Mouse (Mus musculus) kidney, adult 8-10 months (tissue): ENCODE results near the gene Fig4.

Source experiments
- DNase-seq, 2 experiments: peaks; one replicate each; pipeline ENCODE4 v3.0.0; 2022

Fig4 gene

GRCm38 (mm10) chr10:41302689-41303431 is at the start of gene Fig4:
Fig4 (minus strand) TSS chr10:41303260.
- DNase-seq = peak; percentile 77 to 83

DNA sequence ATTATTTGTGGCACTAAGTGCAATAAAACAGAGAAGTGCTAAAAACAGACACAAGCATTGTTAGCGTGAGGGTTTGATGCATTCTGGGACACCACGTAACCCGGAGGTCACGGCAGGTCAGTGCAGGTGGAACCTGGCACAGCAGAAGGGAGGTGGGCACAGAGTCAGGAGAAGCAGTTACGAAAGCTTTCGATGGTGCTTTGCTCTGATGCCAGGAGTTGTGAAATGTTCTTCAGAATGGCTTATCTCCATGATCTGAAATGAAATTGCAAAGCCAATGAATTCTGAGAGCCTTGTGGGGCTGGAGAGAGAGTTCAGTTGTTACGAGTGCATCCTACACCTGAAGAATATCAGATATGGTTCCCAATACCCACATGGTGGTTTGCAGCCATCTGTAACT is 38.3 kb upstream of the Fig4 start:
- no peak for DNase-seq

GRCm38 (mm10) chr10:41332533-41333043 is 29.5 kb upstream of the Fig4 start:
- DNase-seq = no peak

DNA sequence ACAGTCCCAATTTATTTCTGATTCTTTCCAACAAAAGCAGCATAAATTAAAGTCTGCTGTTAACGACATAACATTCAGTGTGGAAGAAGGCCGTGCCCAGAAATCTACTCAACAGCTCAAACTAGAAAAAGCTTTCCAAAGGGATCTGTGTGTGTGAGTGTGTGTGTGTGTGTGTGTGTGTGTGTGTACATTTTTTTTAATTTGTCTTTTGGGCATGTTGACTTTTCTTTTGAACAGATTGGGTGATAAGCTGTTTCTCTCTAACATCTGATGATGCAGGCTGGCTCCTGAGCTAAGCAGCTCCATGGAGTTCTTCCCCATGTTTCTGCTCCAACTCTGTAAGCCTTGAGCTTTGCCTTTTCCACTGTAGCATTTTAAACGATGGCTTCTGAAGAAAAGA is 12.8 kb upstream of the Fig4 start:
- no peak for DNase-seq

DNA sequence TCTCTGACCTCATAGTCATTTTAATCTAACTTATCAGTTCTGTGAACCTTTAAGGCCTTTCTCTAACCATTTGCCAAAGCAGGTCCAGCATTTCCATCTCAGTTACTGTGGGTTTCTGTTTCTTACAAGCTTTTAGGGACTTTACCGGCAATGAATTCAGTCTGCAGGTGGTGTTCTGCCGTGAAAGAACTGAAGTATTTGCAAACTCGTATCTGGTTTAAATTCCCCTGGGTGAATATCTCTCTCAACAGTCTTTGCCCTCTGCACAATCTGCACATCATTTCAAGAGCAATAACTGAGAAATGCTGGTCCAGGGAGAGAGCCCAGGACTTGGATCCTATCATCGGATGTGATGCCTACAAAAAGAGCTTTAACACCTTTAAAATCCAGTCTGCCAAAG is 5.1 kb upstream of the Fig4 start:
- DNase-seq = no peak

GRCm38 (mm10) chr10:41304961-41305455 is 1.9 kb upstream of the Fig4 start:
- DNase-seq = no peak

DNA sequence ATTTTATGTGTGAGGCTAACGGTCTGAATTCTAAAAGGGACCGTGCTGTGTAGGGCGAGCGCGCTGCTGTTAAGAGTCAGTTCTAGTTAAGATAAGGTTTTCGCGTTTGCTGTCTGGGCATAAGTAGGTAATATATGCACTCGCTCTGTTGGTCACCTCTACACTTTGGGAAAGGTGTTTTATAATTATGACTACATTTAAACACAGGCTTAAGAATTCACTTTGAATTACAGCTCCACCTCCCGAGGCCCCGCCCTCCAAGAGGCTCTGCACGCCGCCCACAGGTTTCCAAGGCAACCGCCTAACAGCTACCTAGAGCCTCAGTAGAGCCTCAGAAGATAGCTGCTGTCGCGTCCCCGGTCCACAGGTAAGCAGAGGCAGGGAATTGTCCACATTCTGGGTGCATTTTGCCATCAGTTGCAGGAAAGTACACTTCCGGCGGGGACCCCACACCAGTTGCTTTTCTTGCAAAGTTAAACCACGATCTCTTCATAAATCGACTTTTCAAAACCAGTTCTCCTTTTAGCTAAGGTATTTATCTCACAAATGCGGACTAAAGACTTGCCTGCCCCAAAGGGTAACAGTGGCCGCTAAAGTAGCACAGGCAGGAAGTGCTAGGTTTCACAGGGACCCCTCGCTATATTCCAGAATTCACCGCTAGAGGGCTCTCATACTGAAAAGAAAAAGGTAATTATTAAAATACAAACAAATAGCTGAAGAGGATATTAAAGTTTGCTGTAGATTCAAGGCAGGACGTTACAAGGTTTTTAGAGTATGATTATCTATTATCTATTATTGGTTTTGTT is 782 bp upstream of the Fig4 start, which contains the start of gene Ak9:
TSS of gene Ak9 (plus strand) at position 342 of the 806 bp plus-strand sequence.
- DNase-seq = peak; percentile 92 to 95

DNA sequence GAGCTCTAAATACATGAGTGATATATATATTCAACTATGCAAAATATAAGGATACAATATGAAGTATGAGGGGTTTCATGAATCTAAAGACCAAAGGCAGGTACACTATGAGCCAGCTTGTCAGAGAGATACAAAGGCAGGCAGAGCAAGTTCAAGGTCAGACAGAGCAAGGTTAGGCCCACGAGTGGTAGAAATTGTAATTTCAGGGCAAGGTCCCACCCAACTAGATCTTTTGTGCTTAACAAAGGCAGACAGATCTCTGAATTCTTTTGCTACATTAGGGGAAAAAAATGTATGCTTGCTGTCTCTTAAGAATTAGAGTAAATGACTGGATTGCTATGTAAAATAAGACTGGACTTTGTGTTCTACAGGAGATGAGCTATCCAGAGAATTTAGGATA is 2.9 kb downstream of the Fig4 start:
- DNase-seq = no peak

DNA sequence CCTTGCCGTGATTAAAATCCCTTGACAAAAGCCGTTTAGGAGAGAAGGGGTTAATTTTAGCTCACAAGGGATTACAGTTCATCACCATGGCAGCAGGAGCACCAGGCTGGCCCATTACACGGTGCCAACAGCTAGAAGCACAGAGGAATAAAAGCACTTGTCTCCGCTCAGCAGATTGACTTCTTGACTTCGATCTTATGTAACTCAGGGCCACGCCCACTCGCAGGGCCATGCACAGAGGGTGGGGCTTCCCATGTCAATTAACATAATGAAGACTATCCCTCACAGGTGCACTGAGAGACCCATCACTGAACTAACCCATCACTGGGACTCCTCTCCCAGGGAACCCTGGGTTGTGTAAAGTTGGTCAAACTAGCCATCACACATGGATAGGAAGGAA is 7.9 kb downstream of the Fig4 start:
- peak; percentile 26 to 42 for DNase-seq

GRCm38 (mm10) chr10:41294734-41295133 is 8.3 kb downstream of the Fig4 start:
- no peak for DNase-seq

DNA sequence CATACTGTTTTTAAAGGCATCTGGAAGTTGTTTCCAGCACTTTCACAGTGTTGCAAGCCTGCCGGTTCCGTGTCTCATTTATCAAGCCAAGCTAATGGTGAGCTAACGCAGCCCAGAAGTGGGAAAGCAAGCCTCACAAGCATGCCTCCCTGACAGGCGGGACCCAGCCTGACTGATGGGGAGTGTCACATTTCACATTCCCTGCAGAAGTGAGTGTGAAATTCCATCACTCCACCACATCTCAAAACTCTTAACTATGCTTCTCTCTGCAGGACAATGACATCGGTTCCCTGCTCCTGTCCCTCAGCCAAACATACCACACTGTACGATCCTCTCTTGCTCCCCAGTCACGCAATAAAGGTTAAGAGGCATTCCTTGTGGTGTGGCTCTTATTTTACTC is 10.0 kb downstream of the Fig4 start:
- no peak for DNase-seq

GRCm38 (mm10) chr10:41291021-41291420 is 12.0 kb downstream of the Fig4 start:
- DNase-seq = no peak

DNA sequence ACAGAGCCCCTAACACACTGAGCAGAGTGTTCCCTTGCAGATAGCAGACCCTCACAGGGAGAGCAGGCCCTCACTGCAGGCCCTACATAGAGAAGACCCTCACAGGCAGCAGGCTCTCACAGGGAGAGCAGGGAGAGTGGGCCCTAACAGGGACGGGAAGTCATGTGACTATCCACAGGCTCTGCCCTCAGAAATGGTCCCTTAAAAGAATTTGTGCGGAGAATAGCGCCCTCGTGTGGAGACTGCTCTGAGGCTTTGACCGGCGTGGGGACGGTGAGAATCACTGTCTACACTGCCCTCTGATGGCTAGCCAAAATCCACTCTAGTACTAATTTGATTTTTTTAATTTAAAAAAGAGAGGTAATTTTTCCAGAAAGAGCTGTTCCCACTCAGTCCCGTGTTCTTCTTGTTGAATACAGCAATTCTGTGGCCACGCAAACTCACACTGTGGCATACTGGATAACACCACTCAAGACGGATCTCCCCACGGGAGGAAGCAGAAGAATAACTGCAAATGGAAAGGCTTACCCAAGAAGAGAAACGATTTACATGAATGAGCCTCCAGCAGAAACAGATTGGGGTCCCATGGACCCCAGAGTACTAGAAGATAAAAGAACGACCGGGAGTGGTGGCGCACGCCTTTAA is 14.2 kb downstream of the Fig4 start:
- DNase-seq = peak; percentile 63 to 80

GRCm38 (mm10) chr10:41288074-41288473 is 15.0 kb downstream of the Fig4 start:
- DNase-seq = no peak

- no peak for DNase-seq
Measured at GRCm38 (mm10) chr10:41287618-41288017, 15.4 kb downstream of the Fig4 start.

DNA sequence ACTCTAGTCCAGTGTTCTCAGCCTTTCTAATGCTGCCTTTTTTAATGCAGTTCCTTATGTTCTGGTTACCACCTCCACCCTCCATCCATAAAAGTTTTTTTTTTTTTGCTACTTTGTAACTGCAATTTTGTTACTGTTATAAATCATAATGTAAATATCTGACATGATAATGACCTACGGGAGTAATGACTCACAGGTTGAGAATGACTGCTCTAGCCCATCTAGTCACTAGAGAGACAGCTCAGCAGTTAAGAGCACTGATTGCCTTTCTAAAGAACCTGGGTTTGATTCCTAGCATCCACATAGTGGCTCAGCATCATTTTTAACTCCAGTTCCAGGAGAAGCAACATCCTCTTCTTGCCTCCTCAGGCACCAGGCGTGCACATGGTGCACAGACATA is 21.0 kb downstream of the Fig4 start:
- DNase-seq = no peak

- DNase-seq = no peak
Measured at GRCm38 (mm10) chr10:41280796-41281195, 22.3 kb downstream of the Fig4 start.

DNA sequence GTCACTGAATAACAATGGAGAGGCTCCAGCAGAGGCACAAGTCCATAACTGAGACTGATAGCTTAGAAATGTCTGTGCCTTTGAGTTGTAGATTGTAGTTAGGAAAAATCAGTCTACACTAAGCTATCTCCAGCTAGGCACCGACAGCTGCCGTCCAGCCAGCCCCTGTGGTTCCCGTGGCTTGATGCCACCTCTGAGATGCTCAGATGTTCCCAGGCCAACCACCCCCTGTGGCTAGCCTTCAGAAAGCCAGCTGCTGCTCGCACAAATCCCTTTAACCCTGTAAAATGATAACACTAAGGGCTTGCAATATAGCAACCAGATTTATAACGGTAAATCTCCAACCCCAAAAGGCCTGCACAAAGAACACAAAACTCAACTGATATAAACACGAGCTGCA is 22.9 kb downstream of the Fig4 start:
- no peak for DNase-seq

DNA sequence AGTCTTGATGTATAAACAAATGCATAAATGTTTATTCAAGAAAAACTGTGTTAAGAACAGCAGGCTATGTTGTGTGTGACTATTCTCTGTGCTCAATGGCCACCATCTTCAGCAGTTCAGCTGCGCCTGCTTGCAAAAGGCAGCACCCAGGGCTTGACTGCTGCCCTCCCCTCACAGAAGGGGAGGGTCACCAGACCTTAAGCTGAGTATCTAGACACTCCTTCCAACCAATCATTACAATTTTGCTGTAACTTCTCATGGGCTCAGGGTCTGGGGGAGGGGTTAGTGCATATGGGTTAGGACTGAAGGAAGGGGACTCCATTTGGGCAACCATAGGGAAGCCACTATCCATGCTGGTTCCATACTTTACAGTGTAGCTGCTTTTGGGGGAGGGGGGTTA is 24.3 kb downstream of the Fig4 start:
- no peak for DNase-seq

DNA sequence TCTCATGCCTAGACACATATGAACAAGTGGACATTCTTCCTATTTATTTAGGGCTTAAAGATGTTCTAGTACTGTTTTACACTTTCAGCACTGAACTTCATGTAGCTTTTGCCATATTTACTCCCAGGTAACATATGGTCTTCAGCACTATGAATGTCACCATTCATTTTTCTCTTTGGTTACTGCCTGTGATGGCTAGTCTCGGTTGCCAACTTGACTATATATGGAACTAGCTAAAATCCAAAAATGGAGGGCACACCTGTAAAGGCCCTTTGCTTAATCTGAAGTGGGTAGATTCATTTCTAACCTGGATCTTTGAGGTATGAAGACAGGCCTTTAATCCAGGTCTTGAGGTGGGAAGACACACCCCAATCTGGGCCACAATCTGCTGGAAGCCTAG is 28.2 kb downstream of the Fig4 start:
- no peak for DNase-seq

- no peak for DNase-seq
Measured at GRCm38 (mm10) chr10:41271860-41272259, 31.2 kb downstream of the Fig4 start.

- DNase-seq = no peak
Measured at GRCm38 (mm10) chr10:41261889-41262288, 41.2 kb downstream of the Fig4 start.

DNA sequence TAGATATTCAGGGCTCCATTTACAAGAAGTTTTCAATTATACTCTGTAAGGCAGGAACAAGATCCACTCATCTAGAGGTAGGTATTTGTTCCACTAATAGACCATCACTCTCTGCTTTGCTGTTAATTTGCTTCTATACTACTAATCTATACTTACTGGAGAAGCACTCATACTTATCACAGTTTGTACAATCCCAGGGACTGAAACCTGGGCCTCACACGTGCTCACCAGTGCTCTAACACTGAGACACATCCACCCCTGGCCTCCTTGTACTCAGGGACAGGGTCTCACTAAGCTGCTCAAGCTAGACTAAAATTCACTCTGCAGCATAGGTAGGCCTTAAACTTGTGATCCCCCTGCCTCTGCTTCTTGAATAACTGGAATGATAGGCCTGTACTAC is 41.8 kb downstream of the Fig4 start:
- no peak for DNase-seq
